Mouse (Mus musculus) embryonic fibroblast, embryonic 13.5 days (primary cell): ENCODE results near the gene Prpf40a.

Experiments used
- CTCF ChIP-seq: IDR thresholded peaks from 2 replicates; pipeline ENCODE4 v1.5.1; 2011; ENCODE audit warnings: mild to moderate bottlenecking, control low read depth, low read length, moderate library complexity, borderline replicate concordance; ENCODE audit not compliant: insufficient read depth
- POLR2A ChIP-seq: IDR thresholded peaks from 2 replicates; pipeline ENCODE4 v1.6.1; 2011; ENCODE audit warnings: low read depth, mild to moderate bottlenecking, control low read depth, low read length, moderate library complexity

DNA sequence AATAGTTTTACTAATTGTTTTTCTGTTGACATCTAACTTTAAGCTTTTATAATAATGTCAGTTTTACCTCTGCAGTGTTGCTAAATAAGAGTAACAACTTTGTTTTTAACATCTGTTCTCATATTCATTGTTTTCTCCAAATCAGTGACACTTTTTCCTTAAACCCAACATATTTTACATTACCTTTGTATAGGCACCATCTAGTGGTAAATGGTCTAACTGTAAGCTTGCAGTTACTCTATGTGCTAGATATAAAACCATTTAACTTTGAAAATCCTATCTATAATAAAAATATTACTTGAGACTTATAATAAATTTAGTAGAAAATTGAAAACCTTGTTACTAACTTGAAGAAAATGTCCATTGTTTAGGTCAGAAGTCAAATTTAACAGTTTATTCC is 15.7 kb upstream of the Prpf40a start:
- no peak for TF ChIP-seq CTCF
- TF ChIP-seq POLR2A, result no peak
